Mouse (Mus musculus) C2C12 (cell line): ENCODE measurements around the gene Pkn3. TPM values are rescaled to one million over a fixed set of nuclear protein-coding genes. Genes with fewer than 3 reads are reported as not detected.

Source experiments
- H3K27me3 ChIP-seq: one replicate; pipeline ENCODE4 v1.6.1; 2011; ENCODE audit not compliant: control insufficient read depth, insufficient read depth, insufficient read length
- H3K36me3 ChIP-seq: one replicate; pipeline ENCODE4 v1.6.1; 2011; ENCODE audit not compliant: control insufficient read depth, insufficient read depth
- H3K4me3 ChIP-seq: one replicate; pipeline ENCODE4 v1.5.1; 2011; ENCODE audit warnings: mild to moderate bottlenecking, control low read depth; ENCODE audit not compliant: poor library complexity, insufficient read depth, severe bottlenecking
- H3K79me2 ChIP-seq: one replicate; pipeline ENCODE4 v1.6.1; 2011; ENCODE audit not compliant: control insufficient read depth, insufficient read depth
- H3K79me3 ChIP-seq: one replicate; pipeline ENCODE4 v1.6.1; 2011; ENCODE audit warnings: low read depth, control low read depth
- H3ac ChIP-seq: one replicate; pipeline ENCODE3; 2011; ENCODE audit warnings: low read depth; ENCODE audit not compliant: control insufficient read depth, insufficient read length
- CEBPB ChIP-seq: IDR thresholded peaks from one replicate; pipeline ENCODE4 v1.6.1; 2011; ENCODE audit warnings: low read depth, mild to moderate bottlenecking, control low read depth, moderate library complexity
- CTCF ChIP-seq: IDR thresholded peaks from one replicate; pipeline ENCODE4 v1.5.1; 2011; ENCODE audit not compliant: control insufficient read depth, insufficient read depth, insufficient read length
- FOSL1 ChIP-seq: IDR thresholded peaks from one replicate; pipeline ENCODE4 v1.8.0; 2011; ENCODE audit warnings: mild to moderate bottlenecking, low read length; ENCODE audit not compliant: poor library complexity, insufficient read depth, severe bottlenecking
- MAX ChIP-seq: IDR thresholded peaks from one replicate; pipeline ENCODE4 v1.6.1; 2011; ENCODE audit warnings: mild to moderate bottlenecking, control low read depth
- MYOD1 ChIP-seq: IDR thresholded peaks from one replicate; pipeline ENCODE4 v1.6.1; 2011; ENCODE audit warnings: low read depth; ENCODE audit not compliant: control insufficient read depth, insufficient read length
- MYOG ChIP-seq: IDR thresholded peaks from one replicate; pipeline ENCODE4 v1.6.1; 2011; ENCODE audit not compliant: control insufficient read depth, insufficient read length; ENCODE audit errors: extremely low read depth
- USF1 ChIP-seq: IDR thresholded peaks from one replicate; pipeline ENCODE4 v1.6.1; 2011; ENCODE audit warnings: low read depth, mild to moderate bottlenecking, control low read depth, moderate library complexity
- polyA plus RNA-seq: library from polyadenylated mRNA; unstranded; fragments of >200 nt; fragmentation: generic; extraction: Trizol; gene quantifications from one replicate; pipeline ENCODE4 v1.2.1, GENCODE M21; 2012; ENCODE audit warnings: missing spikeins

The Pkn3 gene
- polyA plus RNA-seq, 1 experiment: 5.5 TPM

GRCm38 (mm10) chr2:30039687-30040086, 37.8 kb upstream of the Pkn3 start:
- no peak overlapping the region for H3ac ChIP-seq
- H3K27me3 ChIP-seq: no peaks in the 10 kb centered on the region
- H3K4me3 ChIP-seq: no peak overlapping the region
- no peaks in the 10 kb centered on the region for H3K36me3 ChIP-seq
- no peaks in the 10 kb centered on the region for H3K79me3 ChIP-seq
- TF ChIP-seq CTCF (no peak), MYOD1 (no peak), CEBPB (no peak), MAX (no peak), USF1 (no peak), FOSL1 (no peak), MYOG (no peak)
- H3K79me2 ChIP-seq: no peaks in the 10 kb centered on the region

- Histone ChIP-seq H3K36me3 (no peaks in the 10 kb centered on the region), H3K4me3 (no peak overlapping the region), H3K79me3 (no peaks in the 10 kb centered on the region), H3K27me3 (no peaks in the 10 kb centered on the region), H3K79me2 (peaks cover 4% of the 10 kb centered on the region), H3ac (no peak overlapping the region)
- TF ChIP-seq CTCF: peak; percentile 86
- no peak for TF ChIP-seq USF1
Observed at GRCm38 (mm10) chr2:30042445-30042844, 35.0 kb upstream of the Pkn3 start.

GRCm38 (mm10) chr2:30044550-30044949, 32.9 kb upstream of the Pkn3 start:
- Histone ChIP-seq H3K4me3 (no peak overlapping the region), H3K27me3 (no peaks in the 10 kb centered on the region), H3K36me3 (no peaks in the 10 kb centered on the region), H3ac (no peak overlapping the region), H3K79me3 (no peaks in the 10 kb centered on the region), H3K79me2 (peaks cover 13% of the 10 kb centered on the region)
- no peak for TF ChIP-seq FOSL1
- TF ChIP-seq CEBPB: no peak
- TF ChIP-seq CTCF: no peak
- TF ChIP-seq MAX: no peak
- TF ChIP-seq MYOG: no peak
- TF ChIP-seq MYOD1: no peak
- TF ChIP-seq USF1: no peak

DNA sequence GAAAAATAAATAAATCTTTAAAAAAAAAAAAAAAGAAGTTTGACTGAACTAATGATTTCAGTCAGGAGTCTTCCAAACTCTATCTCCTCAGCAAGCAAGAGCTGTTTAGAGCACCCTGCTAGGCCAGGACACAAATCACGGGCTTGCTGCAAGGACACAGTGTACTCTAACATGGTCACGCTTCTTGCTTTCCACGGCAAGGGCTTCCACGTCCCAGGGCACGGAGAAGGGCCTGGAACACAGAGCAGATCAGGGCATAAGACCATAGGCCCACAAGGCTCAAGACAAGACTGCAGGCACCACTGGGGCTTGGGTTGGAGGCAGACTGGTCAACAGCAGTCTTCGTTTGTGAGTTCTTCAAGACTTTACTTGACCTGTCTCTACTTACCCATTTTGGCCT, 30.4 kb upstream of the Pkn3 start:
- Histone ChIP-seq H3K27me3 (no peaks in the 10 kb centered on the region), H3K36me3 (no peaks in the 10 kb centered on the region), H3K79me3 (no peaks in the 10 kb centered on the region), H3ac (no peak overlapping the region), H3K79me2 (peaks cover 13% of the 10 kb centered on the region), H3K4me3 (no peak overlapping the region)
- TF ChIP-seq FOSL1 (no peak), MYOD1 (no peak), CEBPB (no peak), USF1 (no peak), CTCF (no peak), MYOG (no peak), MAX (no peak)

GRCm38 (mm10) chr2:30048101-30048501, 29.4 kb upstream of the Pkn3 start:
- H3ac ChIP-seq: no peak overlapping the region
- H3K79me3 ChIP-seq: no peaks in the 10 kb centered on the region
- peak overlapping the region; percentile 38 for H3K4me3 ChIP-seq
- no peak for TF ChIP-seq USF1
- TF ChIP-seq CTCF: no peak
- no peak for TF ChIP-seq FOSL1
- no peak for TF ChIP-seq MYOD1
- no peak for TF ChIP-seq MYOG
- TF ChIP-seq CEBPB: no peak
- TF ChIP-seq MAX: no peak
- no peaks in the 10 kb centered on the region for H3K27me3 ChIP-seq
- peaks cover 13% of the 10 kb centered on the region for H3K79me2 ChIP-seq
- no peaks in the 10 kb centered on the region for H3K36me3 ChIP-seq

GRCm38 (mm10) chr2:30048699-30049388, 28.6 kb upstream of the Pkn3 start, which contains the start of gene Wdr34:
Gene Wdr34, minus strand, starts transcription at chr2:30048881.
- Histone ChIP-seq H3K79me2 (peaks cover 13% of the 10 kb centered on the region), H3K4me3 (peak within 1 kb of the TSS; percentile 38), H3ac (peak within 1 kb of the TSS; percentile 82), H3K36me3 (no peaks in the 10 kb centered on the region), H3K79me3 (no peaks in the 10 kb centered on the region), H3K27me3 (no peaks in the 10 kb centered on the region)
- TF ChIP-seq MAX (peak; percentile 48), CTCF (no peak)
